Mouse (Mus musculus) forebrain, embryonic 14.5 days (tissue): ENCODE measurements at regions not wholly inside any gene's neighbourhood (a gene's known extent, or its start where the extent isn't known, plus 50 kb on each side); places are given as distances from the start of the nearest gene placed in this dataset.

Experiments used
- ATAC-seq: fragments of 200-750 bp; cut with Nextera tagmentation; 2 replicates; pipeline ENCODE4 v1.8.0; 2017; ENCODE audit warnings: mild to moderate bottlenecking, moderate library complexity
- DNase-seq: peaks from one replicate; pipeline ENCODE4 v3.0.0-alpha.2; 2015; ENCODE audit warnings: low spot score
- H3K27ac ChIP-seq: fragments of 300-500 bp; sonication (generic); 2 replicates; pipeline ENCODE4 v1.5.1; 2014; ENCODE audit warnings: low read depth, mild to moderate bottlenecking, control low read depth, low read length, moderate library complexity
- H3K27me3 ChIP-seq: fragments of 300-500 bp; sonication (generic); replicated peaks from 2 replicates; pipeline ENCODE4 v1.6.1; 2014; ENCODE audit warnings: low read length, control low read depth, mixed read lengths; ENCODE audit not compliant: control insufficient read depth, insufficient read depth
- H3K36me3 ChIP-seq: fragments of 300-500 bp; sonication (generic); 2 replicates; pipeline ENCODE4 v1.6.1; 2014; ENCODE audit warnings: low read length, control low read depth; ENCODE audit not compliant: control insufficient read depth, insufficient read depth
- H3K4me1 ChIP-seq: fragments of 300-500 bp; sonication (generic); 2 replicates; pipeline ENCODE4 v1.6.1; 2014; ENCODE audit warnings: antibody characterized with exemption, low read length, control low read depth; ENCODE audit not compliant: control insufficient read depth, insufficient read depth
- H3K4me2 ChIP-seq: fragments of 300-500 bp; sonication (generic); 2 replicates; pipeline ENCODE4 v1.6.1; 2014; ENCODE audit warnings: mild to moderate bottlenecking, control low read depth, low read length
- H3K4me3 ChIP-seq: fragments of 300-500 bp; sonication (generic); 2 replicates; pipeline ENCODE4 v1.5.1; 2014; ENCODE audit warnings: low read depth, low read length, control low read depth
- H3K9ac ChIP-seq: fragments of 300-500 bp; sonication (generic); 2 replicates; pipeline ENCODE4 v1.6.1; 2014; ENCODE audit warnings: mild to moderate bottlenecking, low read length, control low read depth, moderate library complexity
- H3K9me3 ChIP-seq: fragments of 300-500 bp; sonication (generic); replicated peaks from 2 replicates; pipeline ENCODE4 v1.6.1; 2016; ENCODE audit warnings: low read length, control low read depth, mixed read lengths; ENCODE audit not compliant: control insufficient read depth
- WGBS: fragments of 180-500 bp; shearing (Covaris S2); extraction: QIAGEN DNeasy Blood & Tissue Kit; methylation state at CpG from one replicate; pipeline ENCODE4 v1.1.7; 2014; 5-methylcytosine and 5-hydroxymethylcytosine counted together

DNA sequence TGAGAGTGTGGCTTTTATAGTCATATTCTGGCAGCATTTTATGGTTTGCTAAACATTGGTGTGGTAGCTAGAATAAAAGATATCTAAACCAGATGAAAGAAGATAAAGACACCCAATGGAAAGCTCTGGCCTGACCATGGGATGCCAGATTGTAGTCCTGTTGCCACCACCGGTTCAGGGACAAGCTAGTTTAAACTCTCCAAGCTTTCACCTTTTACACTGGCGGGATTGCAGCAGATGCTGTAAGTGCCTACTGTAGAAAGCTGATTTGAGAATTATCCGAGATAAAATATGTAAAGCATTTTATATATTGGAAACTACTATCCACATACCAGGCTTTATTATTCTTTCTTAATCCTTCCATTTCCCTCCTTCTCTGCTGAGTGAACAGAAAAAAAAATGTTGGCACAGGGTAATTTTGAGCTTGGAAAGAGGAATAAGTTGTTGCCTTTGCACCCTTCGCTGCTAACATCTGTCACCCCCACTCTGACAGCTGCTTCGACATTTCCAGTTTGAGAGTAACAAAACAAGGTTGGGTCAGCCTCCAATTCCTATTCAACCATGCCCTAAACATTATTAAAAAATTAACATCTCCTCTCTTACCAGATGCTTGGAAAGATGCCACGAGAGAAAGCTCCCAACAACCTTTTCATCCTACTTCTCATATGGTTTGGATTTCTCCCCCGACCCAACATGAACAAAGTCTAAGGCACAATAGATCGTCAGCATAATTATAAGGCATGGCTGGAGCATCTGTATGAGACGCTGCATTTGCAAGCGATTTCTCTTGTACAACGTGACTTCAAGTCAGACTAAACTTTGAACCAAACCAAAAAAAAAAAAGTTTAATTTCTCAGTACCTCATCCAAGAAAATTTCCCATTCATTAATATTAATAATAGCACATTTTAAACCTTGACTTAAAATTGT is 287.8 kb downstream of the Etaa1 start:
- WGBS, result 57% methylated on average over 11 of the region's 11 CpGs
- Histone ChIP-seq H3K9ac (no peak overlapping the region), H3K36me3 (no peaks in the 10 kb centered on the region), H3K4me1 (peaks cover 10% of the 10 kb centered on the region), H3K4me3 (no peak overlapping the region), H3K27ac (no peak overlapping the region), H3K9me3 (no peaks in the 10 kb centered on the region), H3K4me2 (no peak overlapping the region), H3K27me3 (no peaks in the 10 kb centered on the region)
- ATAC-seq (peak; percentile 57), DNase-seq (peak; percentile 51)

DNA sequence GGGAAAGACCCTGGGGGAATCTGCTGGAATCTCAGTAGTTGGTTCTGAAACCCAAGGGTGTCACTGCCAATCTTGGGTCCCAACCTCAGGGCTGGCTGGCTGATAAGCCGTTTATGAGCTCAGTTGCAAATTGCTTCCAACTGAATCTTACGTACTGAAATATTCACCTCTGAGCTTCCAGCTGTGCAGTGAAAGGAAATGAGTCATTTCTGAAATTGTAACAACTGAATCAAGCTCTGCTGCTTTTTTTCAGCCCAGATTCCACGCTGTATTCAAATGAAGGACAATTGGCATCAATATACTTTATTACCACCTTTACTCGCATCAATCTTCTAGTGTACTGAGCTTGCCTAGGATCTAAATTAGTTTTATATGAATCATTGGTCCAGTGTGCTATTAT is 272.7 kb downstream of the Etaa1 start:
- Histone ChIP-seq H3K27ac (no peak overlapping the region), H3K9ac (no peak overlapping the region), H3K9me3 (0 out of 2 replicates have a peak, but pooled peaks cover 3% of the 10 kb centered on the region), H3K27me3 (no peaks in the 10 kb centered on the region), H3K4me2 (no peak overlapping the region), H3K4me3 (no peak overlapping the region), H3K4me1 (0 out of 2 replicates have a peak, but pooled peaks cover 3% of the 10 kb centered on the region), H3K36me3 (no peaks in the 10 kb centered on the region)
- ATAC-seq (no peak), DNase-seq (no peak)
- WGBS, result 83% methylated on average over 4 of the region's 4 CpGs

- Histone ChIP-seq H3K36me3 (no peaks in the 10 kb centered on the region), H3K9ac (no peak overlapping the region), H3K4me1 (peaks cover 7% of the 10 kb centered on the region; the same call in 1 of the 2 replicates), H3K27me3 (no peaks in the 10 kb centered on the region), H3K27ac (no peak overlapping the region), H3K9me3 (0 out of 2 replicates have a peak, but pooled peaks cover 3% of the 10 kb centered on the region), H3K4me2 (no peak overlapping the region), H3K4me3 (no peak overlapping the region)
- 55% methylated on average over 4 of the region's 4 CpGs for WGBS
- peak; percentile 80 for ATAC-seq
- DNase-seq, result peak; percentile 66
Measured at GRCm38 (mm10) chr11:17685711-17686113, 268.0 kb downstream of the Etaa1 start.

DNA sequence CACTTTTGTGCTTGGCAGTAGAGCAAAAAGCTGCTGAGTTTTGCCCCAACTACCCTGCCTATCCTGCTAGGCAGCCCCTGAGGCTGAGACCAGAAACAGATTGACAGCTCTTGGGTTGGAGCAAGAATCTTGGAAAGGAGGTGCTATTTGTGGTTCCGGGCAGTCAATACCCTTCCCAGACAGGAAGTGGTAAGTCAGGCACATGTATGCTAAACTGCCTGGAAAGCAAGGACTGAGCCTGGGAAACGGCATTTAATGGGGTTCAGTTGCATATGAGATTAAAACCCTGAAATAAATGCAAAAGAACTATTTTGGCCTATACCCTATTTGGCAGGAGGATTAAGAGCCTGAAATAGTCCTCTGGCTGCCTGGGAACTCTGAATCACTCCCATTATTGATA is 266.9 kb downstream of the Etaa1 start:
- 34% methylated on average over 2 of the region's 2 CpGs for WGBS

GRCm38 (mm10) chr11:17694145-17694544 is 259.5 kb downstream of the Etaa1 start:
- H3K9me3 ChIP-seq, result no peaks in the 10 kb centered on the region
- no peak overlapping the region for H3K27ac ChIP-seq
- no peaks in the 10 kb centered on the region for H3K4me1 ChIP-seq
- DNase-seq (no peak), ATAC-seq (no peak)
- 28% methylated on average over 2 of the region's 2 CpGs for WGBS
- H3K9ac ChIP-seq, result no peak overlapping the region
- H3K4me2 ChIP-seq, result no peak overlapping the region
- H3K36me3 ChIP-seq, result no peaks in the 10 kb centered on the region
- no peak overlapping the region for H3K4me3 ChIP-seq
- no peaks in the 10 kb centered on the region for H3K27me3 ChIP-seq

More for the DNA sequence above, 266.9 kb downstream of the Etaa1 start:
- Histone ChIP-seq H3K27ac (no peak overlapping the region), H3K4me3 (no peak overlapping the region), H3K36me3 (no peaks in the 10 kb centered on the region), H3K27me3 (no peaks in the 10 kb centered on the region), H3K4me1 (peaks cover 7% of the 10 kb centered on the region; the same call in 1 of the 2 replicates), H3K4me2 (no peak overlapping the region), H3K9me3 (0 out of 2 replicates have a peak, but pooled peaks cover 3% of the 10 kb centered on the region), H3K9ac (no peak overlapping the region)
- DNase-seq (peak; percentile 62), ATAC-seq (peak; percentile 62)

DNA sequence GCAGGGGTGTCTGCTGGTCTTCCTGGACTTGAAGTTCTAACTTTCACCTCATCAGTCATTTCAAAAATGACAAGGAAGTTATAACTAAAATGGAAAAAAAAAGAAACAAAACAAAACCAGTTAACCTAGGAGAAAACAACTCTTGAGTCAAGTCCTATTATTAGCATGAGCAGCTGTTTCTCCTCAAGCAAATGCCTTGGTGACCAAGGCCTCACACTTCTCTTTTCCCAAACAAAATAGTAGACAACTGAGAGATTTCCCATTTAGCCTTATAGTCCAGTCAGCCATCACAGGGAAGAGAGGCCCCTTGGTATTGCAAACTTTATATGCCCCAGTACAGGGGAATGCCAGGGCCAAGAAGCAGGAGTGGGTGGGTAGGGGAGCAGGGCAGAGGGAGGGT is 244.9 kb downstream of the Etaa1 start:
- no peak for ATAC-seq
- Histone ChIP-seq H3K36me3 (no peaks in the 10 kb centered on the region), H3K9me3 (no peaks in the 10 kb centered on the region), H3K27me3 (no peaks in the 10 kb centered on the region), H3K4me1 (no peaks in the 10 kb centered on the region), H3K4me3 (no peak overlapping the region), H3K27ac (no peak overlapping the region), H3K4me2 (no peak overlapping the region), H3K9ac (no peak overlapping the region)
- no peak for DNase-seq

GRCm38 (mm10) chr11:17722051-17722450 is 231.6 kb downstream of the Etaa1 start:
- H3K36me3 ChIP-seq, result no peaks in the 10 kb centered on the region

DNA sequence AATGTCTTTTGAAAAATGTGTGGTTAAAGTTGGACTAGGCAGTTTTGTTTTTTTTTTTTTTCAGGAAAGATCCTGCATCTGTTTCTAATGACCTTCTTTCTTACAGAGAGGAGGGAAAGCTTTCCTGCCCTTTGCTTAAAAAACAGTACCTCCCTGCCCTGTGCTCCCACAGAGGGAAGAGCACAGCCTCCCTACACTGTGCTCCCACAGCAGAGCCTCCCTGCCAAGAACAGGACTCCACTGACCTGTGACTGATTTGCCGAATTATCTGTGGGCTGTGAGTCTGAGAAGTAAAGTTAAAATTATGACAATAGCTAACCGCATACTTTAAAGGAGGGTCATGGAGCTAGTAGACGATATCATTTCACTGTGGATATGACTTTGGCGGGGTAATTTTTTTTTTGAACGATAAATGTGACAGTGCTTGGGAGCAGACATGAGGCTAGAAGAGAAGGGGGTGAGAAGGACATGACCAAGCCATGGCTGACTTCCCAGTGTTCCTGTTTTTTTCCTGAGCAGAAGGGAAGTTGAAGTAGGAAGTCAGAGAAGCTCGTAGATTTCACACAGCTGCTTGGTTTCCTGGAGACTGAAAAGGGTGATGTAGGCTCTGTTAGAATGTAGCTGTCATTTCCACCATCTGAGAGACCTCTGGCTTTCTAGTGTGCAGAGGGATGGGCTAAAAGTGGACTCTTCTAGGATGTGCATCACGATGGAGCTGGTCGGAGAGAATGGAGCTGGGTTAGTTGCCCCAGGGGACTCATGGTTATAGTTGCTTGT is 226.2 kb downstream of the Etaa1 start:
- H3K9ac ChIP-seq, result no peak overlapping the region
- H3K4me2 ChIP-seq, result no peak overlapping the region
- ATAC-seq, result no peak
- no peaks in the 10 kb centered on the region for H3K27me3 ChIP-seq
- no peak overlapping the region for H3K27ac ChIP-seq
- WGBS, result 86% methylated on average over 8 of the region's 8 CpGs
- no peaks in the 10 kb centered on the region for H3K4me1 ChIP-seq
- no peak overlapping the region for H3K4me3 ChIP-seq
- no peak for DNase-seq
- H3K9me3 ChIP-seq, result no peaks in the 10 kb centered on the region
- no peaks in the 10 kb centered on the region for H3K36me3 ChIP-seq

More at GRCm38 (mm10) chr11:17722051-17722450, 231.6 kb downstream of the Etaa1 start:
- H3K4me3 ChIP-seq, result no peak overlapping the region
- ATAC-seq, result no peak
- H3K27me3 ChIP-seq, result no peaks in the 10 kb centered on the region
- no peak overlapping the region for H3K9ac ChIP-seq
- H3K9me3 ChIP-seq, result no peaks in the 10 kb centered on the region
- 79% methylated on average over 1 of the region's 1 CpGs for WGBS
- no peak for DNase-seq
- H3K4me1 ChIP-seq, result no peaks in the 10 kb centered on the region
- H3K27ac ChIP-seq, result no peak overlapping the region
- H3K4me2 ChIP-seq, result no peak overlapping the region
